Mouse (Mus musculus) small intestine, adult 2 months (tissue): ENCODE measurements around the gene Pld3.

Source experiments
- CTCF ChIP-seq: fragments of 200-500 bp; IDR thresholded peaks from 2 replicates; pipeline ENCODE4 v1.5.1; 2012; ENCODE audit warnings: low read depth, mild to moderate bottlenecking, control low read depth, inconsistent platforms, low read length, moderate library complexity, mixed read lengths; ENCODE audit not compliant: insufficient replicate concordance, insufficient read length; ENCODE audit errors: extremely low read depth
- POLR2A ChIP-seq: fragments of 200-500 bp; IDR thresholded peaks from 2 replicates; pipeline ENCODE4 v1.6.1; 2012; ENCODE audit warnings: low read depth, mild to moderate bottlenecking, control low read depth, inconsistent platforms, low read length, moderate library complexity

- TF ChIP-seq CTCF, result no peak
- TF ChIP-seq POLR2A, result no peak
Measured at GRCm38 (mm10) chr7:27552070-27552469, 948 bp downstream of the Pld3 start.
